Mouse (Mus musculus) megakaryocyte-erythroid progenitor cell, adult 5-6 weeks (primary cell): ENCODE results near the gene 2610301B20Rik. TPM values are rescaled to one million over a fixed set of nuclear protein-coding genes. Genes with fewer than 3 reads are reported as not detected.
"Not testable (repeated sequence)": the region's sequence is repeated elsewhere in the genome, so short reads cannot be mapped to it uniquely, and the experiment has no call there.

Experiments
- ATAC-seq: replicated peaks from 2 replicates; pipeline ENCODE4 v1.8.0; 2016; ENCODE audit warnings: mild to moderate bottlenecking, inconsistent platforms; ENCODE audit not compliant: severe bottlenecking, poor library complexity, low FRiP score, low TSS enrichment
- total RNA-seq, 2 experiments: library from RNA; stranded (forward) in 1 of 2; stranded (reverse) in 1 of 2; fragments of 200-1000, 215-1000 nt in 1 of 2; fragments of >200 nt in 1 of 2; fragmentation: Nextera tagmentation in 1 of 2; gene quantifications; 2 replicates each; pipeline ENCODE4 v1.2.3; 2014 to 2017

Gene 2610301B20Rik
- total RNA-seq (2014; fragmentation: Nextera tagmentation) (22.9 and 23.3 TPM in 2 replicates), total RNA-seq (2017) (7.7 and 20.8 TPM in 2 replicates)

DNA sequence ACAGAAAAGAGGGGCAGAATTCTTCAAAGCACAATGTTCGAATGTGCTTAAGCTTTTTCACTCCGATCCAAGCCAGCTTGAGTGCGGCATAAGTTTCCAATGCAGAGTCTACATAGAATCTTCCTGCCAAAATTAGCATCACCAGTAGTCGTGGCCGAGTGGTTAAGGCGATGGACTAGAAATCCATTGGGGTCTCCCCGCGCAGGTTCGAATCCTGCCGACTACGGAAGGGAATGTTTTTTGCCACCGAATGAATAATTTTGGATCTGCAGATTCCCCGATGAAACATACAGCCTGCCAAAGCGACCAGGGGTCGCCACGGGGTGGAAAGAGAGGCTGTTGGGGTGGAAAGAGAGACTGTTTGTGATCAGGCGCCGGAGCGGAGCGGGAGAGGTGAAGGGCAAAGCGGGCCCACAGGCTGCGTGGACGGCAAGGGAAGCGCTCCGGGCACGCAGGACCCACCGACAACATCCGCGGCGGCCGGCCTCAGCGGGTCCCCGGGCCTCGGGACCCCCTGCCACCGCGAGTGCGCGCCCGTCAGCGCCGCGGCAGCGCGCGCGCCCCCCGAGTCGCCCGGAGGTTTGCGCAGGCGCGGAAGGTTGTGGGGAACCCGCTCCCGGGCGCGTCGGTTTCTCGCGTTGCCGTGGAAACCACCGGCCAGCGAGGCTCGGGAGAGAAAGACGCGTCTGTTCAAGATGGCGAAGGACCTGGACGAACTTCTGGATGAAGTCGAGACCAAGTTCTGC lies at the start of gene 2610301B20Rik:
2610301B20Rik (plus strand) TSS at position 579 of the 746 bp plus-strand sequence.
- ATAC-seq: peak; percentile 73

DNA sequence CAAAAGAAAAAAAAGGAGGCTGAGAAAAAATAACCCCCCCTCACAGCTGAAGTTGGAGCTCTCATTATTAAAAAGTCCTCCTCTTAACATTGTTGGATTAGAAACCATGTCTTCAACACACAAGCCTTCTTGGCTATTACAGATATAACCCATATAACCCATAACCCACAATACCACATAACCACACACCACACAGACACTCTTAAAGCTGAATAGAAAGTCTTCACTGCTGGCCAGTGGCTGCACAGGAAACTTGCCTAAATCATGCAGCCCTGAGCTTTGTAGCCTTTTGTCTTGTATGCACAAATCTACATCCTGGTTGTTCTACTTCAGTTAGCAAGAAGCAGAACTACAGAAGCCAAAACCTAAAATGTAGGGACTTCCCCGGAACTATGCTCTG lies 41.0 kb upstream of the 2610301B20Rik start:
- ATAC-seq: no peak

DNA sequence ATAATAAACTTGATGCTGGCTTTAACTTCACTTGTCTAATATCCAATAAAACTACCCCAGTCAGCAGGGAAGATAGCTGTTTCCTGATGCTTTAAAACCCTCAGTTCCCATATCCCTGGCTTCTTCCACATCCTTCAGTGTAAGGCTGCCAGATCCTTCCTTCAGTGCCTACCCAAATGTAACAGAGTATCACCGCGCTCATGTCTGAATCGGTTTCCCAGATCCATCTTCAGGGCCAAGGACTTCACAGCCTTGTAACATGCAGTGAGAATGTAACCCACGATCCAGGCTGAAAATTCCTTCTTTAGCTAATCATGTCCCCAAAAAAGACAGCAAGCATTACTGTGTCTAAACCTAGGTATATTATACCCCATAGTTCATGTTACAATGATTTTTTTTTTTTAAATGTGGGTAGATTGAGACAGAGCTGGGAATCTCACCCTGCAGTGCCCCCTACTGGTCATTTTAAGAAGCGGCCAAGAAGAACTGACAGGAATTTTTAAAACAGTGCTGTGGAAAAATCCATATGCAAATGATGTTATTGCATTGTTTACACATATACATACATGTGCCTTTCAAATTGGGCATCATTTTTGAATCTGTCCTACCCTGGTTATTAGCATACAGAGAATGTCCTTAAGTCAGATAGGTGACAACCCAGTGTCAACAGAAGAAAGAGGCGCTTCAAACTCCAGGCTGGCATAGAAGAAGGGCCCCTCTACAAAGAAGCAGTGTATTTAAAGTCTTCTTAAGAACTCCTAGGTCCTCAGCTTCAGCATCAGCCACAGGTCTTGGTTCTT lies 38.8 kb upstream of the 2610301B20Rik start:
- ATAC-seq: no peak

DNA sequence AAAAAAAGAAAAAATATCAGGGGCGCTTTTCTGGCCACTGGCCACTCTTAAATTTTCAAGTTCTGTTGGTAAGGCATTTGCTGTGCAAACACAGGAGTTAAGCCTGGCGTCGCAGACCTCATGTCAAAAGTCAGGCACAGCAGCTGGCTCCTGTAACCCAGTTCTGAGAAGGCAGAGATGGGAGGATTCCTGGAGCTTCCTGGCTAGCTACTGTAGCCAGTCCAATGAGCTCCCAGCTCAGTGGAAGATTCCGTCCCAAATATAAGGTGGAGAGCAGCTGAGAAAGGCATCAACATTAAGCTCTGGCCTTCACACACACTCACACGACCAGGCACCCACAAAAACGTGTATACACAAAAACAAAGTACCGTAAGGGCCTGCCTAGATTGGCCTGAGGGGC lies 28.4 kb upstream of the 2610301B20Rik start:
- ATAC-seq: no peak

DNA sequence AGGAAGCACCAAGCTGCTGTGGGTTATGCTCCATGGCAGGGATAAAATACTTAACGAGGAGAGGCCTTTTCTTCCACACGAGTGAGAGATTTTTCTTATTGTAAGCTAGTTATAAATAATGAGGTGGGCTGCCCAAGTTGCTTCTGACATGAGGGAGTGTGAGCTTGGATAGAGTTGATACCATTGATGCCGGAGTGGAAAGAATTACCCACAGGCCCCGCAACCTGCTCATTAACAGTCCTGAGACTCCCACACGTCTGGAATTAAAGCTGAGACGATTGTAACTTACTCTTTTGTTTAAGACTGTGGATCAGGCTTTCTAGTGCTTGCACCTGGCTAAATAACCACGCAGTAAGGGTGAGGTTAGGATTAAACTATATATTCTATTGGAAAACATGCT lies 24.5 kb upstream of the 2610301B20Rik start:
- no peak for ATAC-seq

DNA sequence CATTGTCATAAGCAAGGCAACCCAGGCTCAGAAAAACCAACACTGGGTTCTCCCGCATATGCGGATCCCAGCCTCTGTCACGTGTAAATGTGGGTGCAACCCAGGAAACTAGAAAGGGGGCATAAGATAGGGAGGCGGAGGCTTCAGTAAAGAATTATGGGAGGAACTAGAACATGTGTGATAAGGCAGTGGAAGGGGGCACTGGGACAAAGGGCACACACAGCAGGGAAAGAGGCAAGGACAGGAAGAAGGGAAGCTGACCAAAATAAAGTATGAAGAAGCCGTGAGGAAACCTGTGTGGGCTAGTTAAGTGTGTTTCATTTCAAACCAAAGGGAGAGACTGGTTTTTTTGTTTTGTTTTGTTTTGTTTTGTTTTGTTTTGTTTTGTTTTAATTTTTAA lies 23.3 kb upstream of the 2610301B20Rik start:
- ATAC-seq: no peak

DNA sequence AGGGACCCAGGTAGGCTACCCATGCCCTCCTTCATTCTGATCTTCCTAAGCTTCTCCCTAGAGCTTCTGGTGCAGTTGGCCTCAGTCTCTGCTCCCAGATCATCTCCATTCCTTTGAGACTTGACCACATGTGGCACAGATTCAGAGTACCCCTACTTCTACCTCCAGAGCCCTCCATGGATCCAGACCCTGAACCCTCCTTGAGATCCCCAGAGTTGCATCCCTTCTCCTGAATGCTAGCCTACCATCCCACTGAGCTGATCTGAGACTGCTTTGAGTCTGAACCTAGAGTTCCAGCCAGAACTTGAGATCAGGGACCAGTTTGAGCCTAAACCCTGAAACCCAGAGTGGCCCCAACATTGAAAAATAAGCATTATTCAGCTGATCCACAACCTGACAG lies 15.1 kb upstream of the 2610301B20Rik start:
- ATAC-seq: no peak

DNA sequence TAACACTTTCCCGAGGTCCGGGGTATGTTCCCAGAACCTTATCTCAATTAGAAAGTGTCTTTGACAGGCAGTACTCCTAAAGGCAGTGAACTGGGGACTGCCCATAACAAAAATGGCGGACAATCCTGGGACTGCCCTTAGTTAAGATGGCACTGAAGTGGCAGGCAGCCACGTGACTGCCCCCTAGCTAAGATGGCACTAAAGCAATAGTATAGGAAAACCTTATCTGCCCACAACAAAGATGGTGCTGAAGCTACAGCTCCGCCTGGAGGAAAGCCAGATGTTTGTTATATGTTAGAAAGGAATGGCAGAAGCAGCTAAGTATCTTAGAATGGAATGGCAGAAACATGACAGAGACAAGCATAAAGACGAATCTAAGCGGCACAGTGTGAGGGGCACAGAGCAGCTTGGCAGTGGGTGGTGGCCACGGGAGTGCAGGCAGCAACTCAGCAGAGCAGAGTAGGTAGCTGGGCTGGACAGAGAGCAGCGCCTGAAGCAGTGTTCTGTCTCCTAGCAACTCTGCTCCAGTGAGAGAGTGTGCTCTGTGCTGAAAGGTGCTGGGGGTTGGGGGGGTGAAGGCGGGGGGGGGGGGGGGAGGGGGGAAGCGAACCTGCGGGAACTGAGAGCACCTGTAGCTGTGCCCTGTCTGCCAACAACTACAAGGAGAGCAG lies 14.3 kb upstream of the 2610301B20Rik start:
- no peak for ATAC-seq

DNA sequence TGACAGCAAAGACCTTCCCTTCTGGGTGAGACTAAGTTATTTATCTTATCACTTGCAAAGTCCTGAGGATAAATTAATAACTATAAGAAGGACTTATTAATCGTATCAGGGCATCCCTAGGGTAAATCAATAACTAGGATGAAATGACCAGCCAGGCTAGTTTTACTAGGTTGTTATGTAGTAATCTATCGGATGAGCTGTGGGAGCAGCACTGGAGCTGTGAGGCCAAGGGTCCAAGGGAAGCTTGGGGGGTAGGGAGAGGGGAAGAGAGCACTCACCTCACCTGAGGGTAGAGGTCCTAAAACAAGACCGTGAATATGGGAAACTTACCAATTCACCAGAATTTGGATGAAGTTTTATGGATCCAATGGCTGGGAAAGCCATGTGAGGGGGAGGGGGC lies 13.5 kb upstream of the 2610301B20Rik start:
- no peak for ATAC-seq

DNA sequence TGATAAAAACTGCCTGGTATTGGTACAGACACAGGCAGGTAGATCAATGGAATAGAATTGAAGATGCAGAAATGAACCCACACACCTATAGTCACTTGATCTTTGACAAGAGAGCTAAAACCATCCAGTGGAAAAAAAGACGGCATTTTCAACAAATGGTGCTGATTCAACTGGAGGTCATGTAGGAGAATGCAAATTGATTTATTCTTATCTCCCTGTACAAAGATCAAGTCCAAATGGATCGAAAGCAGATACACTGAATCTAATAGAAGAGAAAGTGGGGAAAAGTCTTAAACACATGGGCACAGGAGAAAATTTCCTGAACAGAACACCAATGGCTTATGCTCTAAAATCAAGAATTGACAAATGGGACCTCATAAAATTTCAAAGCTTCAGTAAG lies 11.4 kb upstream of the 2610301B20Rik start:
- not testable (repeated sequence) for ATAC-seq

DNA sequence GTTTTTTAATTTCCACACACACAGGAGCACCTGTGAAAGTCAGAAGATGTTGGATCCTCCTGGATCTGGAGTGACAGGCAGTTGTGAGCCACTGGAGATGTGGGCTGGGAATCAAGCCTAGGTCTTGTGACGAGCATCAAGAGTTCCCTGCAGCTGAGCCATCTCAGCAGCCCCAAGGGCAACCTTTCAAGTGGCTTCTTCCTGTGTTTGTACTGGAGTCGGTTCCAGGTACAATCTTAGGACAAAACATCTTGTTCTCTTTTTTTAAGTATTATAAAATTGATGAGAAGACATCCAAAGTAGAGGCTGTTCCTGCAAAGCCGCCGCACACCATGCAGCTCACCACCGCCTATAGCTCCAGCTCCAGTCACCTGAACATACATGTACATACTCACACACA lies 2.1 kb upstream of the 2610301B20Rik start:
- no peak for ATAC-seq

DNA sequence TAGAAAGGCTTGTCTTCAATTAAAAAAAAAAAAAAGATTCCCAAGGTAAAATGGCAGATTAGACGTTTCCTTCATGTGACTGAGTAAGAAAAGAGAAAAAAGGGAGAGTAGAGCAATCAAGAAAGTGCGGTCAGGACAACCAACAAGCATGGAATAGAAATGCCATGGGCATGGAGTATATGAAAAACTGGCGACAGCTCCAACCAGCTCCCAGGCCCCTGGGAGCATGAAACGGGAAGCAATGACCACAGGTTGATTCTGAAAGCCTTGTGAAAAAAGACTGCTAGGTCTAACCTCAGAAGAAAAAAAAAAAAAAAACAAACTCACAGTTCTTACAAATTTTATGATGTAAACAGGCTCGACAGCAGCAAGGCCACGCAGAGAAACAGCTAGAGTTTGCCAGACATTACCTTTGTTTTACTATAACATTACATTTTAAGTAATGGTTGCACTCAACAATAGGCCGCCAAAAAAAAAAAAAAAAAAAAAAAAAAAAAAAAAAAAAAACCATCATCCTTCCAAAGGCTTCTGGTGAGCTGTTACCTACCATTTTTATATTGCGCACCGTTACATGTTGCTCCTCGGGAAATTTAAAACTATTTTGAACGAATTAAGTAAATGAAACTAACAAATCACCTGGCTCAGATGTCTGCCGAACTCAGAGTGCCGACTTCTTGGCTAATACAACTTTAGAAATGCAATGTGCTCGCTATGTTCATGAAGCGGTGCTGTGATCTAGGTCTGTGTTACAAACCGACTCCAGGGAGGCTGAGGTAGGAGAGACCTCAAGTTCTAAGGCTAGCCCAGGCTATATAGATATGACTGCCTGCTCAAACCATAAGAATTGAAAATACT lies 1.4 kb upstream of the 2610301B20Rik start:
- peak; percentile 36; the same call in 1 of the 2 replicates for ATAC-seq

DNA sequence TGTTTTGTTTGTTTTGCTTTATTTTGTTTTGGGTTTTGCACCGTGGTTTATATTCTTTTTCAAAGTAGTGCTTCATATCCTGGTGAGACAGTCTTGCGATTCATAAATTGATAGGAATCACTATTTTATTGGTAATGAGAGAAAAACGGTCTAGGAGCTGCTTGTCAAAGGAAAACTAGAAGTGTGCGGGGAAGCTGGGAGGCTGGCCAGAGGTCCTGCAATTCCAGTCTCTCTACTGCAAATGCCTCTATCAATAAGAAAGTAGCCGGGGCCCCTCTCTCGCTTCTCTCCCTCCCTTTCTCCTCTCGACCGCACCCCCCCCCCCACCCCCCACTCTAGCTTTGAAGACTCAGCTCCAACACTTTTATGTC lies 764 bp upstream of the 2610301B20Rik start:
- ATAC-seq: peak; percentile 10

DNA sequence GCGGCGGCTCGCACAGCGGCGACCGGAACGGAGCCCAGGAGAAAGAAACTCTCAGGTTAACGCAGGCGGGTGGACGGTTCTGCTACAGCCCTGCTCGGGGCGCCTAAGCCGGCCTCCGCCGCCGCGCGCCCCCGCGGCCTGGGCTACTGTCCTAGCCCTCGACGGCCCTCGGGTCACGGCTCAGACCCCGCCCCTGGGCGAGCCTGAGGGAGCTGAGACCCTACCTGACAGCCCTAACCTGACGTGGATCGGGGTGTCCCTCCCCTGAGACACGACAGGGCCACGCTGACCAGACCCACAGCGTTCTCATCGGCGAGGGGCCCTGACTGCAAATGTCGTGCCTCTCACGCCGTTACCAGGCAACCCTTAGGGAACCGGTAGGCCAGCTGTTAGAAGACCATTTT lies 422 bp downstream of the 2610301B20Rik start:
- ATAC-seq: peak; percentile 58

DNA sequence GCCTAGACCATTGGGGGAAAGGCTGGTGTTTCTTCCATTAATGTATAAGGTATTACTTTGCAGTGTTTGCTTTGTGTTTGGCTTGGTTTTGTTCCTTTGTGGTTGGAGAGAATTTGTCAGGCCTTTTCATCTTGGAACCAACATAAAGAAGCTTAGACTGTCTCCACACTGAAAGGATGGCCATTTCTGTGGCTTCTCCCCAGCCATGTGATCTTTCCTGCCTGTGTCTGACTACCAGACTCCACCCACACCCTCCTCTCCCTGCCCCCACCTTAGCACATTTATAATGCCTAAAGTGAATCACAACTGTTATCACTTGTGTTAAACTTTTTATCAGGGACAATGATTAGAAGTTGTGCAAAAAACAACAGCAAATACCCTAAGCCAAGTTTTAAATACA lies 1.1 kb downstream of the 2610301B20Rik start:
- peak; percentile 64 for ATAC-seq

DNA sequence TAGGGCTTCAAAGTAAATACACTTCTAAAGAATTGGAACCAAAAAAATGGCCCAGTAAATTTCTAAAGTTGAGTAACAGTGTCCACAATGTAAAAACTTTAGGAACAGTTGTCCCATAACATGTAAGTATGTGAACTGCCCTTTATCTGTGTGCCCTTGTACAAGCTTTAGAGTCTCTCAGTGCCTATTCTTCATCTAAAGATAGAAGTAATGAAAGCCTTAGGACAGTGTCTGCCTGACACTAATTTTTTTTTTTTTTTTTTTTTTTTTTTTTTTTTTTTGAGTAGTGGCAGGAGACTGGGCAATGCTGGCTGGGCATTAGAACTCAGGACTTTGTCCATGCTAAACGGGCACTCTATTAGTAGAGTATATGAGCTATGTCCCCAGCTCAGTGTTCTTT lies 2.8 kb downstream of the 2610301B20Rik start:
- ATAC-seq: no peak

DNA sequence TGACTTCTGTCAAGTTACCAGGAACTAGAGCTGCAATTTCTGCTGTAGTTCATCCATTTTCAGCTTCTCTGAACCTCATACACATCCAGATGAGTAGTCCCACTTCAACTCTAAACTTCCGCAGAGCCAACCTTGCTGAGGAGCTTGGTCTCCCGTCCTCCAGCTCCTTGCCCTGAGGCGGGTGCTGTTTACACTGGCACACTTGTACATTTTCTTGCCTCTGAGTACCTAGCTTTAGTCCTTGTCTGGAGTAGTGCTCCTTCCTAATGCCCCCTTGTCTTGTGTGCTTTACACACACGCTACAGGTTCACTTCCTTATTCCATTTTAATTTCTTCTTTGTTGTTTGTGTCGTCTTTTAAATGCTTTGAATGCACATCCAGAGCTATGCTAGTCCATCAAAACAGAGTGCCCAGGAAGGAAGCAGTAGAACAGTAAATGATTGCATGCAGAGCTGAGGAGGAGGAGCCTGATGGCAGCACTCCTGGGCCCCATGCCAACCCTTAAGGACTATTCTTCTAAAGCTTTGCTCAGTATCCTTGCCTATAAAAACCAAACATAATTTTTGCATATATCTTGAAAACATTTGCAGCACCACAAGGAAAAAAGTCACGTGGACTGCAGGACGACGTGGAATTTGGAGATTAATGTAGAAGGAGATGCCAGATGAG lies 9.6 kb downstream of the 2610301B20Rik start:
- no peak for ATAC-seq

DNA sequence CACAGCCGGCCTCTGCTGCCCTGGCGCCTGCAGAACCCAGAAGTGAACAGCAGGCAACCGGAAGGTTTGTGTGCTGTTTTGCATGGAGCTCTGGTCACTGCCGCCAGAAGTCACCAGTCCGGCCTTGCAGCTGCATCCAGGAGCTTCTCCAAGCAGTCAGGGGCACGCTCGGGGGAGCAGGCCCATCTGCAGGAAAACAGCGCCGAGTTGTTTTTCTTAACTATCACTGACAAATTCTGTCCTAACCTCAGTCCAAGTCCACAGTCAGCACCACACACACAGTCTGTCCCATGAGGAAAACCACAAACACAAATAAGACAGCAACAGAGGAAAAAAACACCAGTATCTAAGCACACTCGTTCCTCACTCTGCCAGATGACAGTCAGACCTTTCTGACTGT lies 14.5 kb downstream of the 2610301B20Rik start:
- no peak for ATAC-seq

DNA sequence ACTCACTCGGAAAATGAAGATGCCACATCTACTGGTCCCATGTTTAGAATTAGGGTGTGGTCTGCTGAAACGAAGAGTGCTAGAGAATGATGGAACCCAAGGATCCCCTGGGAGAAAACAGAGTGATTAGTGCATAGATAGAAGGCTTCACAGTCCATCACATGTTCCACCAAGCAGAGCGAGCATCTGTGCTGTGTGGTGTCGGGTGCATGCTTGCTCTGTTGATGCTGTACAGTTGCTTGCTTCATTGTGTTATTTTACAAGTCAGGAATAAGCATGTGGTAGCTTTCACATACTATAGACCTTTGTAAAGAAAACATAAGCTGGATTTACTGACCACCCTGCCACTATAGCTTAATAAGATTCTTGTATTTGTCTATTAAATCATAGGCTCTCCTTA lies 22.0 kb downstream of the 2610301B20Rik start:
- no peak for ATAC-seq
